Mouse (Mus musculus): ENCODE results near the gene Pitpnm3. TPM values are rescaled to one million over a fixed set of nuclear protein-coding genes. Genes with fewer than 3 reads are reported as not detected.

Pitpnm3 gene
- total RNA-seq, 1 experiment from 2014 or later: not detected

GRCm38 (mm10) chr11:72064414-72064813 lies 71.2 kb downstream of the Pitpnm3 start:
- ATAC-seq (replicated peaks; ENCODE audit: insufficient number of reproducible peaks, low FRiP score, low TSS enrichment, poor library complexity, severe bottlenecking): no peak

GRCm38 (mm10) chr11:72061093-72061620 lies 74.4 kb downstream of the Pitpnm3 start:
- ATAC-seq (replicated peaks; ENCODE audit: insufficient number of reproducible peaks, low FRiP score, low TSS enrichment, poor library complexity, severe bottlenecking): no peak

- no peak for ATAC-seq (replicated peaks; ENCODE audit: insufficient number of reproducible peaks, low FRiP score, low TSS enrichment, poor library complexity, severe bottlenecking)
Measured at GRCm38 (mm10) chr11:72060416-72060815, 75.2 kb downstream of the Pitpnm3 start.

GRCm38 (mm10) chr11:72057166-72057565 lies 78.4 kb downstream of the Pitpnm3 start:
- ATAC-seq (replicated peaks; ENCODE audit: insufficient number of reproducible peaks, low FRiP score, low TSS enrichment, poor library complexity, severe bottlenecking): no peak

- ATAC-seq (replicated peaks; ENCODE audit: insufficient number of reproducible peaks, low FRiP score, low TSS enrichment, poor library complexity, severe bottlenecking): no peak
Measured at GRCm38 (mm10) chr11:72055176-72055575, 80.4 kb downstream of the Pitpnm3 start.

GRCm38 (mm10) chr11:72052636-72053035 lies 82.9 kb downstream of the Pitpnm3 start:
- ATAC-seq (replicated peaks; ENCODE audit: insufficient number of reproducible peaks, low FRiP score, low TSS enrichment, poor library complexity, severe bottlenecking): peak; percentile 60

- no peak for ATAC-seq (replicated peaks; ENCODE audit: insufficient number of reproducible peaks, low FRiP score, low TSS enrichment, poor library complexity, severe bottlenecking)
Measured at GRCm38 (mm10) chr11:72052221-72052620, 83.4 kb downstream of the Pitpnm3 start.

- ATAC-seq (replicated peaks; ENCODE audit: insufficient number of reproducible peaks, low FRiP score, low TSS enrichment, poor library complexity, severe bottlenecking): no peak
Measured at GRCm38 (mm10) chr11:72050895-72051858, 84.4 kb downstream of the Pitpnm3 start.

GRCm38 (mm10) chr11:72050168-72050894 lies 85.2 kb downstream of the Pitpnm3 start:
- no peak for ATAC-seq (replicated peaks; ENCODE audit: insufficient number of reproducible peaks, low FRiP score, low TSS enrichment, poor library complexity, severe bottlenecking)

GRCm38 (mm10) chr11:72049171-72049759 lies 86.3 kb downstream of the Pitpnm3 start:
- ATAC-seq (replicated peaks; ENCODE audit: insufficient number of reproducible peaks, low FRiP score, low TSS enrichment, poor library complexity, severe bottlenecking): no peak

GRCm38 (mm10) chr11:72048730-72049129 lies 86.8 kb downstream of the Pitpnm3 start:
- no peak for ATAC-seq (replicated peaks; ENCODE audit: insufficient number of reproducible peaks, low FRiP score, low TSS enrichment, poor library complexity, severe bottlenecking)

GRCm38 (mm10) chr11:72044231-72044630 lies 91.3 kb downstream of the Pitpnm3 start:
- ATAC-seq (replicated peaks; ENCODE audit: insufficient number of reproducible peaks, low FRiP score, low TSS enrichment, poor library complexity, severe bottlenecking): no peak

- ATAC-seq (replicated peaks; ENCODE audit: insufficient number of reproducible peaks, low FRiP score, low TSS enrichment, poor library complexity, severe bottlenecking): no peak
Measured at GRCm38 (mm10) chr11:72042631-72043030, 92.9 kb downstream of the Pitpnm3 start.

- peak; percentile 60 for ATAC-seq (replicated peaks; ENCODE audit: insufficient number of reproducible peaks, low FRiP score, low TSS enrichment, poor library complexity, severe bottlenecking)
Measured at GRCm38 (mm10) chr11:72041768-72042607, 93.6 kb downstream of the Pitpnm3 start, which contains the start of gene Pimreg. Gene Pimreg (plus strand): TSS chr11:72042032.

GRCm38 (mm10) chr11:72041290-72041767 lies 94.2 kb downstream of the Pitpnm3 start:
- no peak for ATAC-seq (replicated peaks; ENCODE audit: insufficient number of reproducible peaks, low FRiP score, low TSS enrichment, poor library complexity, severe bottlenecking)

GRCm38 (mm10) chr11:72039599-72040386 lies 95.8 kb downstream of the Pitpnm3 start:
- ATAC-seq (replicated peaks; ENCODE audit: insufficient number of reproducible peaks, low FRiP score, low TSS enrichment, poor library complexity, severe bottlenecking): no peak

- no peak for ATAC-seq (replicated peaks; ENCODE audit: insufficient number of reproducible peaks, low FRiP score, low TSS enrichment, poor library complexity, severe bottlenecking)
Measured at GRCm38 (mm10) chr11:72037996-72038395, 97.6 kb downstream of the Pitpnm3 start.

Measured in monocyte, adult 5-6 weeks (primary cell).